Mouse (Mus musculus): Measurements from ENCODE around the gene Morf4l2.

GRCm38 (mm10) chrX:136742241-136742640 lies 1.2 kb downstream of the Morf4l2 start:
- TF ChIP-seq POLR2A (IDR thresholded peaks at IDR 0.05; ENCODE audit: low read depth, low read length) (no peak), CTCF (IDR thresholded peaks at IDR 0.05; ENCODE audit: borderline replicate concordance, insufficient read depth, low read length) (no peak)
